In the genomic region with DNA sequence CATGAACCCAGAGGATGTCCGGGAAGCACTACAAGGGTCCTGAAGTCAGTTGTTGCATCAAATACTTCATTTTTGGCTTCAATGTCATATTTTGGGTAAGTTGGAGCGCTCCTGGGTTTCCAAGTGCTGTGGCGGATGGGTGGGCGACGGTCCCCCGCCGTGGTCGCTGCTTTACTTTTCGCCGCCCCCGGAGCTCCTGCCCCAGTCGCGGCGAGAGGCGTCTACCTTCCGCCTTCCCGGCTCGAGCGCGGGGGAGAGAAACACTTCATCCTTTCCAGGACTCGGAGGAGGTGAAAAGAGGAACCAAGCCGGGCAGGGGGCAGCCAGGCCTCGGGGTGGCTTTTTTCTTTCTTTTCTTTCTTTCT, we compare ENCODE assay signal across 8 mouse cellular contexts. TPM values are rescaled to one million over a fixed set of nuclear protein-coding genes. Genes with fewer than 3 reads are reported as not detected.
DNase-seq lines count a peak whose midpoint lies in the region; ATAC-seq lines count a peak whose summit lies in the region.

No protein-coding gene starts in this region.

- ATAC-seq in kidney, embryonic 15.5 days (replicated peaks; ENCODE audit: low FRiP score): 0 out of 2 replicates have a peak, but pooled peaks have one; percentile 0
- peak; percentile 37 for ATAC-seq in forebrain, embryonic 14.5 days
- no peak for ATAC-seq in intestine, embryonic 14.5 days (replicated peaks; ENCODE audit: low FRiP score, low TSS enrichment, low read depth)
- no peak for ATAC-seq in stomach, embryonic 14.5 days (ENCODE audit: insufficient number of reproducible peaks, insufficient read depth, low FRiP score, low read depth)

- WGBS in kidney, embryonic 15.5 days: 0% methylated on average over 18 of the region's 23 CpGs
- 0% methylated on average over 23 of the region's 23 CpGs for WGBS in forebrain, embryonic 14.5 days
- under 1% methylated on average over 23 of the region's 23 CpGs for WGBS in intestine, embryonic 14.5 days
- WGBS in stomach, embryonic 14.5 days: 1% methylated on average over 23 of the region's 23 CpGs

- peaks cover 10% of the 10 kb centered on the region; the same call in 1 of the 2 replicates for H3K27me3 ChIP-seq in kidney, embryonic 15.5 days
- H3K27me3 ChIP-seq in forebrain, embryonic 14.5 days (replicated peaks; ENCODE audit: control insufficient read depth, insufficient read depth, low read length): no peaks in the 10 kb centered on the region
- no peaks in the 10 kb centered on the region; the same call in 1 of the 2 replicates for H3K27me3 ChIP-seq in intestine, embryonic 14.5 days (replicated peaks; ENCODE audit: control insufficient read depth, insufficient read depth, low read length)
- 0 out of 2 replicates have a peak, but pooled peaks cover 2% of the 10 kb centered on the region for H3K27me3 ChIP-seq in stomach, embryonic 14.5 days (ENCODE audit: control insufficient read depth, insufficient read depth, low read length)

- H3K36me3 ChIP-seq in kidney, embryonic 15.5 days: no peaks in the 10 kb centered on the region
- H3K36me3 ChIP-seq in forebrain, embryonic 14.5 days (ENCODE audit: control insufficient read depth, insufficient read depth, low read length): no peaks in the 10 kb centered on the region
- H3K36me3 ChIP-seq in intestine, embryonic 14.5 days (ENCODE audit: control insufficient read depth, insufficient read depth, low read length): no peaks in the 10 kb centered on the region
- H3K36me3 ChIP-seq in stomach, embryonic 14.5 days (ENCODE audit: control insufficient read depth, insufficient read depth, low read length): no peaks in the 10 kb centered on the region

- H3K4me1 ChIP-seq in kidney, embryonic 15.5 days: peaks cover 37% of the 10 kb centered on the region
- peaks cover 24% of the 10 kb centered on the region for H3K4me1 ChIP-seq in forebrain, embryonic 14.5 days (ENCODE audit: control insufficient read depth, insufficient read depth, low read length)
- peaks cover 7% of the 10 kb centered on the region for H3K4me1 ChIP-seq in intestine, embryonic 14.5 days (replicated peaks; ENCODE audit: control insufficient read depth, insufficient read depth, low read length)
- H3K4me1 ChIP-seq in stomach, embryonic 14.5 days (ENCODE audit: control insufficient read depth, insufficient read depth, low read length): peaks cover 14% of the 10 kb centered on the region

- H3K4me3 ChIP-seq in kidney, embryonic 15.5 days (replicated peaks): peak overlapping the region; percentile 71
- peak overlapping the region; percentile 84 for H3K4me3 ChIP-seq in forebrain, embryonic 14.5 days (ENCODE audit: low read depth, low read length)
- peak overlapping the region; percentile 71 for H3K4me3 ChIP-seq in intestine, embryonic 14.5 days (ENCODE audit: low read depth, low read length)
- peak overlapping the region; percentile 83 for H3K4me3 ChIP-seq in stomach, embryonic 14.5 days (ENCODE audit: low read depth, low read length)

- H3K4me2 ChIP-seq in kidney, embryonic 15.5 days: peak overlapping the region; percentile 90
- H3K4me2 ChIP-seq in forebrain, embryonic 14.5 days (ENCODE audit: low read length): peak overlapping the region; percentile 83
- peak overlapping the region; percentile 70 for H3K4me2 ChIP-seq in intestine, embryonic 14.5 days (ENCODE audit: low read length)
- peak overlapping the region; percentile 75 for H3K4me2 ChIP-seq in stomach, embryonic 14.5 days (replicated peaks; ENCODE audit: low read depth, low read length)

- no peaks in the 10 kb centered on the region for H3K9me3 ChIP-seq in kidney, embryonic 15.5 days (replicated peaks)
- no peaks in the 10 kb centered on the region for H3K9me3 ChIP-seq in forebrain, embryonic 14.5 days (replicated peaks; ENCODE audit: control insufficient read depth, low read length)
- H3K9me3 ChIP-seq in intestine, embryonic 14.5 days (ENCODE audit: control insufficient read depth, low read length): no peaks in the 10 kb centered on the region
- H3K9me3 ChIP-seq in stomach, embryonic 14.5 days (ENCODE audit: control insufficient read depth, low read depth, low read length): no peaks in the 10 kb centered on the region

- H3K9ac ChIP-seq in kidney, embryonic 15.5 days: peak overlapping the region; percentile 65
- H3K9ac ChIP-seq in forebrain, embryonic 14.5 days (ENCODE audit: low read length): peak overlapping the region; percentile 89
- H3K9ac ChIP-seq in intestine, embryonic 14.5 days (ENCODE audit: low read length): peak overlapping the region; percentile 79
- H3K9ac ChIP-seq in stomach, embryonic 14.5 days (replicated peaks; ENCODE audit: low read depth, low read length): peak overlapping the region; percentile 67

- H3K27ac ChIP-seq in kidney, embryonic 15.5 days: peak overlapping the region; percentile 74
- H3K27ac ChIP-seq in forebrain, embryonic 14.5 days (ENCODE audit: low read depth, low read length): peak overlapping the region; percentile 93
- peak overlapping the region; percentile 69 for H3K27ac ChIP-seq in intestine, embryonic 14.5 days (ENCODE audit: low read depth)
- peak overlapping the region; percentile 68 for H3K27ac ChIP-seq in stomach, embryonic 14.5 days (ENCODE audit: low read length)

- DNase-seq in kidney, adult 18-20 months: no peak
- peak; percentile 60 for DNase-seq in adrenal gland, postnatal 14 days
- peak; percentile 51 for DNase-seq in forebrain, embryonic 14.5 days (ENCODE audit: low spot score)
- peak; percentile 81 for DNase-seq in intestine, embryonic 14.5 days (ENCODE audit: low spot score)
- DNase-seq in lung, postnatal 36 days: peak; percentile 36
- DNase-seq in frontal cortex, postnatal 14 days (ENCODE audit: low spot score in 2 of 2): no peak

RNA-seq across cellular contexts. Expression of gene Tspan5, which starts 0.6 kb away (rescaled TPM):
- 26.3 and 28.9 TPM in 2 replicates for polyA plus RNA-seq in kidney, embryonic 15.5 days (2015; fragmentation: Nextera tagmentation; extraction: Ambion mirVana)
- 38.2 and 39.1 TPM in 2 replicates for total RNA-seq in adrenal gland, postnatal 14 days (2021)
- polyA plus RNA-seq in forebrain, embryonic 14.5 days (2014; fragmentation: Nextera tagmentation; extraction: Ambion mirVana): 79.7 and 82.3 TPM in 2 replicates
- polyA plus RNA-seq in intestine, embryonic 14.5 days (2014; fragmentation: Nextera tagmentation; extraction: Ambion mirVana): 20.9 and 24.2 TPM in 2 replicates
- polyA plus RNA-seq in stomach, embryonic 14.5 days (2014; fragmentation: Nextera tagmentation; extraction: Ambion mirVana): 34.3 and 44.7 TPM in 2 replicates

Comparison
In these comparisons a context has a peak if more than half of its experiments do, and no peak if none do; other contexts are left out.
1. ATAC-seq: peak in kidney, embryonic 15.5 days (single experiment) and forebrain, embryonic 14.5 days (single experiment); none in intestine, embryonic 14.5 days (single experiment) and stomach, embryonic 14.5 days (single experiment).
2. DNase-seq: peak in adrenal gland, postnatal 14 days (single experiment), forebrain, embryonic 14.5 days (single experiment), intestine, embryonic 14.5 days (single experiment) and lung, postnatal 36 days (single experiment); none in kidney, adult 18-20 months (single experiment) and frontal cortex, postnatal 14 days (0 of 2).
3. Peak in every context shown above with its lines, with median percentiles within 50 percentile points of each other: H3K27ac ChIP-seq, H3K4me2 ChIP-seq, H3K4me3 ChIP-seq and H3K9ac ChIP-seq.